In the genomic region with DNA sequence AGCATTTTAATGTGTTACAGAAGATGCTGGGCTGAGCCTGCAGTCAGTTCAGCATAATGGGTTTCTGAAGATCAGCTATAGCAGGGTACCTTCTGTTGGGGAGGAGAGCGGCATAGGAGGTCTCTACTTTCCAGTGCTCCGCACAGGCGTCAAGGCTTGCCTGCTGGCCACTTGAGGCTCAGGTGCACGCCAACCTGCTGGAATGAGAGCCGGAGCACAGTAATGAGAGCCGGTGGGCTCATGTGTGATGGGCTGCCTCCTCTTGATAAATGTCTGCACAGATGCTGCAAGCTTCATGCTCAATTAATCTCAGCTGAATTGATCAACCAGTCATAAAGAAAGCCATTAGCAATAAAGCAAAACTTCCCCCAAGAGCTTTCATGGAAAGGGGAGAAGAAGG, we compare ENCODE assay signal across 19 mouse cellular contexts.
DNase-seq lines count a peak whose midpoint lies in the region; ATAC-seq and TF ChIP-seq lines count a peak whose summit lies in the region.
"Had no signal": no experiment of that assay in that cellular context is flagged by ENCODE, and none has a peak within 500 bp of the region (broad histone marks: within the 10 kb centered on the region; RNA-seq: fewer than 3 reads in every experiment).

No protein-coding gene starts in this region.

- no peaks in the 10 kb centered on the region for H3K9me3 ChIP-seq in intestine, embryonic 14.5 days (ENCODE audit: control insufficient read depth, low read length)
- H3K9me3 ChIP-seq in intestine, postnatal 0 days (ENCODE audit: control insufficient read depth), result no peaks in the 10 kb centered on the region
- no peaks in the 10 kb centered on the region for H3K9me3 ChIP-seq in hindbrain, embryonic 10.5 days
- H3K9me3 ChIP-seq in hindbrain, embryonic 14.5 days (ENCODE audit: control insufficient read depth, low read length), result no peaks in the 10 kb centered on the region
- H3K9me3 ChIP-seq in neural tube, embryonic 13.5 days, result no peaks in the 10 kb centered on the region

- 89% methylated on average over 6 of the region's 6 CpGs for WGBS in intestine, embryonic 14.5 days
- WGBS in intestine, postnatal 0 days, result 93% methylated on average over 6 of the region's 6 CpGs
- 81% methylated on average over 6 of the region's 6 CpGs for WGBS in hindbrain, embryonic 10.5 days
- 41% methylated on average over 6 of the region's 6 CpGs for WGBS in hindbrain, embryonic 14.5 days
- 34% methylated on average over 6 of the region's 6 CpGs for WGBS in neural tube, embryonic 13.5 days

- peak; percentile 29 for DNase-seq in intestine, embryonic 14.5 days (ENCODE audit: low spot score)
- DNase-seq in hindbrain, embryonic 10.5 days (ENCODE audit: low spot score), result peak; percentile 38
- DNase-seq in hindbrain, embryonic 14.5 days (ENCODE audit: low spot score), result peak; percentile 66
- DNase-seq in urinary bladder, postnatal 36 days (ENCODE audit: low spot score in 2 of 2), result no peak
- DNase-seq in spleen, adult 18-20 months, result no peak
- DNase-seq: adrenal gland, postnatal 25 days; cerebellum, adult 2 months; embryo, embryonic 11 days; forebrain, postnatal 0 days; gastrocnemius, postnatal 10 days; heart, postnatal 10 days; layer of hippocampus, postnatal 36 days; lung, adult 2 months; thymus, postnatal 14 days had no signal

- no peak overlapping the region for H3K9ac ChIP-seq in intestine, embryonic 14.5 days (ENCODE audit: low read length)
- H3K9ac ChIP-seq in intestine, postnatal 0 days (ENCODE audit: low read depth, low read length), result no peak overlapping the region
- no peak overlapping the region for H3K9ac ChIP-seq in hindbrain, embryonic 14.5 days
- no peak overlapping the region for H3K9ac ChIP-seq in neural tube, embryonic 13.5 days
- H3K9ac ChIP-seq: forebrain, postnatal 0 days had no signal

- no peak overlapping the region for H3K4me2 ChIP-seq in intestine, embryonic 14.5 days (ENCODE audit: low read length)
- H3K4me2 ChIP-seq in intestine, postnatal 0 days (replicated peaks; ENCODE audit: low read depth), result no peak overlapping the region
- no peak overlapping the region for H3K4me2 ChIP-seq in hindbrain, embryonic 14.5 days (replicated peaks)
- no peak overlapping the region for H3K4me2 ChIP-seq in neural tube, embryonic 13.5 days

- ATAC-seq in intestine, embryonic 14.5 days (replicated peaks; ENCODE audit: low FRiP score, low TSS enrichment, low read depth), result no peak
- ATAC-seq in intestine, postnatal 0 days, result no peak
- peak; percentile 73 for ATAC-seq in hindbrain, embryonic 14.5 days (ENCODE audit: low FRiP score)
- peak; percentile 91 for ATAC-seq in neural tube, embryonic 13.5 days (ENCODE audit: low read depth)
- ATAC-seq: forebrain, postnatal 0 days; inflammation-experienced regulatory T-cells, adult 6 months had no signal

- no peaks in the 10 kb centered on the region for H3K36me3 ChIP-seq in intestine, embryonic 14.5 days (ENCODE audit: control insufficient read depth, insufficient read depth, low read length)
- H3K36me3 ChIP-seq in intestine, postnatal 0 days (ENCODE audit: control insufficient read depth, insufficient read depth), result no peaks in the 10 kb centered on the region
- H3K36me3 ChIP-seq in hindbrain, embryonic 10.5 days, result no peaks in the 10 kb centered on the region
- no peaks in the 10 kb centered on the region for H3K36me3 ChIP-seq in hindbrain, embryonic 14.5 days (replicated peaks; ENCODE audit: control insufficient read depth, insufficient read depth)
- H3K36me3 ChIP-seq in neural tube, embryonic 13.5 days, result no peaks in the 10 kb centered on the region

- H3K4me1 ChIP-seq in intestine, embryonic 14.5 days (replicated peaks; ENCODE audit: control insufficient read depth, insufficient read depth, low read length), result no peaks in the 10 kb centered on the region
- H3K4me1 ChIP-seq in intestine, postnatal 0 days (replicated peaks; ENCODE audit: control insufficient read depth, insufficient read depth, low read length), result no peaks in the 10 kb centered on the region
- H3K4me1 ChIP-seq in hindbrain, embryonic 10.5 days (replicated peaks), result peaks cover 12% of the 10 kb centered on the region
- H3K4me1 ChIP-seq in hindbrain, embryonic 14.5 days (replicated peaks; ENCODE audit: control insufficient read depth, insufficient read depth, low read length), result peaks cover 13% of the 10 kb centered on the region; the same call in 1 of the 2 replicates
- peaks cover 23% of the 10 kb centered on the region for H3K4me1 ChIP-seq in neural tube, embryonic 13.5 days (replicated peaks)

- H3K27me3 ChIP-seq in intestine, embryonic 14.5 days (replicated peaks; ENCODE audit: control insufficient read depth, insufficient read depth, low read length), result no peaks in the 10 kb centered on the region
- no peaks in the 10 kb centered on the region for H3K27me3 ChIP-seq in intestine, postnatal 0 days (replicated peaks; ENCODE audit: control insufficient read depth, insufficient read depth, low read length)
- 0 out of 2 replicates have a peak, but pooled peaks cover 3% of the 10 kb centered on the region for H3K27me3 ChIP-seq in hindbrain, embryonic 10.5 days (ENCODE audit: insufficient read depth, poor library complexity, severe bottlenecking)
- no peaks in the 10 kb centered on the region for H3K27me3 ChIP-seq in hindbrain, embryonic 14.5 days (ENCODE audit: control insufficient read depth, insufficient read depth, low read length)
- peaks cover 3% of the 10 kb centered on the region; the same call in 1 of the 2 replicates for H3K27me3 ChIP-seq in neural tube, embryonic 13.5 days

- no peak overlapping the region for H3K27ac ChIP-seq in intestine, embryonic 14.5 days (ENCODE audit: low read depth)
- H3K27ac ChIP-seq in intestine, postnatal 0 days (ENCODE audit: low read depth, low read length), result no peak overlapping the region
- no peak overlapping the region for H3K27ac ChIP-seq in hindbrain, embryonic 10.5 days
- H3K27ac ChIP-seq in hindbrain, embryonic 14.5 days, result no peak overlapping the region
- no peak overlapping the region for H3K27ac ChIP-seq in neural tube, embryonic 13.5 days (replicated peaks)
- H3K27ac ChIP-seq: macrophage had no signal

- H3K4me3 ChIP-seq in intestine, embryonic 14.5 days (ENCODE audit: low read depth, low read length), result no peak overlapping the region
- H3K4me3 ChIP-seq in intestine, postnatal 0 days (ENCODE audit: low read depth, low read length), result no peak overlapping the region
- H3K4me3 ChIP-seq in hindbrain, embryonic 10.5 days, result no peak overlapping the region
- no peak overlapping the region for H3K4me3 ChIP-seq in hindbrain, embryonic 14.5 days (replicated peaks; ENCODE audit: low read length)
- H3K4me3 ChIP-seq in neural tube, embryonic 13.5 days, result no peak overlapping the region
- H3K4me3 ChIP-seq: erythroblast, embryonic 14.5 days had no signal

- no peak for TF ChIP-seq CTCF in intestine, postnatal 0 days (IDR thresholded peaks at IDR 0.05; ENCODE audit: low read depth)

Comparison
In these comparisons a context has a peak if more than half of its experiments do, and no peak if none do; other contexts are left out.
1. ATAC-seq: peak in hindbrain, embryonic 14.5 days (single experiment) and neural tube, embryonic 13.5 days (single experiment); none in intestine, embryonic 14.5 days (single experiment) and intestine, postnatal 0 days (single experiment).
2. DNase-seq: peak in intestine, embryonic 14.5 days (single experiment), hindbrain, embryonic 10.5 days (single experiment) and hindbrain, embryonic 14.5 days (single experiment); none in urinary bladder, postnatal 36 days (0 of 2) and spleen, adult 18-20 months (0 of 2).